Mouse (Mus musculus): ENCODE data around the gene Kdm4a.

DNA sequence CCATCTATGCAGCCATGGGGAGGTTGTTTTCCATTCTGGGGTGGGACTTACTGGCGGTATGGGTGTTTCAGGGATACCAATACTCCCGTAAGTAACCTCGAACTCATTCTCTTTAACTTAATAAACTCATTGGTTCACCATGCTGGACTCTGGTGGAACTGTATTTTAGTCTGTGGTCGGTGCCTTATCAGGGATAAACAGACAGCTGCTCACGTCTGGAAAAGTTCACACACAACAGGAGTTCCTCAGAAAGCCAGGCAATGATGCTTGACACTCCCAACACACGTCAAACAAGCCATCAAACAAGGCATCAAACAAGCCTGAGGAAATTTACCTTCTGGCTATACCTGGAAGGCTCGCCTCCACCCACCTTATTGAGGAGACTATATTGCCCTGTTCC, 64.7 kb downstream of the Kdm4a start:
- TF ChIP-seq CTCF (conservative IDR thresholded peaks at IDR 0.05; ENCODE audit: insufficient read depth, insufficient read length, low read depth, low read length) (no peak), POLR2A (IDR thresholded peaks at IDR 0.05; ENCODE audit: low read depth, low read length) (no peak)
